Mouse (Mus musculus): ENCODE results near the gene Shroom3. TPM values are rescaled to one million over a fixed set of nuclear protein-coding genes. Genes with fewer than 3 reads are reported as not detected.

Gene Shroom3
- total and polyA plus RNA-seq, 3 experiments: not detected

- Histone ChIP-seq H3K4me3 (ENCODE audit: control insufficient read depth in 1 of 2, insufficient read depth in 1 of 2, low read depth in 2 of 2, low read length in 2 of 2) (no peak overlapping the region), H3K4me1 (ENCODE audit: control insufficient read depth in 1 of 2, insufficient read depth in 2 of 2, low read length in 2 of 2) (no peaks in the 10 kb centered on the region), H3K9me3 (replicated peaks; ENCODE audit: insufficient read depth, low read length) (no peaks in the 10 kb centered on the region), H3K9ac (ENCODE audit: control insufficient read depth, low read depth, low read length, poor library complexity, severe bottlenecking) (no peak overlapping the region), H3K79me2 (ENCODE audit: control insufficient read depth, insufficient read depth, low read length, poor library complexity) (no peaks in the 10 kb centered on the region), H3K36me3 (ENCODE audit: control insufficient read depth in 1 of 2, insufficient read depth in 2 of 2, low read length in 2 of 2) (no peaks in the 10 kb centered on the region), H3K27ac (ENCODE audit: control insufficient read depth, low read depth, low read length) (no peak overlapping the region), H3K27me3 (ENCODE audit: control insufficient read depth in 1 of 2, insufficient read depth in 2 of 2, low read length in 2 of 2) (no peaks in the 10 kb centered on the region)
- TF ChIP-seq KAT2A (conservative IDR thresholded peaks at IDR 0.05; ENCODE audit: low read depth, low read length): no peak
- TF ChIP-seq ELF1 (IDR thresholded peaks at IDR 0.05; ENCODE audit: low read depth, low read length): no peak
- no peak for TF ChIP-seq NELFE (IDR thresholded peaks at IDR 0.05; ENCODE audit: low read depth, low read length)
- DNase-seq (ENCODE audit: low read depth, low spot score): no peak
Observed at GRCm38 (mm10) chr5:92886141-92886540, 202.9 kb downstream of the Shroom3 start.

DNA sequence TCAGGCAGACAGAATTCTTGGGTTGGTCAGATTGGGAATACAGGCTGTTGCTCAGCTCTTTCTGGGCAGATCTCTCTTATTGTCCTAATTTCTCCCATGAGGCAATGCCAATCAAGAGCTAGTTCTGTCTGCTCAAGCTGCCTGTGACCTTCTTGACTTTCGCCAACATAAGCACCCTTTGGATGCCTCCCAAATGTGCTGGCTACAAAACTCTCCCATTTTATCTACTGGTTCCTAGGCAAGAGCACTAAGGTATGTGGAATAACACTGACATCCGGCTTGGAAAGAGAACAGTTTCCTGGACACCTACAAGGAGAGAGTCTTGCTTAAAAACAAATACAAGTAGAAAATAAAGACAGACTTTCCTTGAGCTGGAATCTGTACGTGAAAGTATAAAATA lies 204.3 kb downstream of the Shroom3 start:
- no peak overlapping the region for H3K4me3 ChIP-seq (ENCODE audit: control insufficient read depth in 1 of 2, insufficient read depth in 1 of 2, low read depth in 2 of 2, low read length in 2 of 2)
- TF ChIP-seq MYB (IDR thresholded peaks at IDR 0.05; ENCODE audit: low read depth, low read length) (no peak), TCF12 (IDR thresholded peaks at IDR 0.05; ENCODE audit: low read depth, low read length) (no peak), NRF1 (IDR thresholded peaks at IDR 0.05; ENCODE audit: insufficient read depth, low read depth, low read length, poor library complexity, severe bottlenecking) (no peak), MAFK (IDR thresholded peaks at IDR 0.05; ENCODE audit: borderline replicate concordance, low read depth, low read length) (no peak), ZNF384 (IDR thresholded peaks at IDR 0.05; ENCODE audit: low read depth, low read length) (no peak), ELF1 (IDR thresholded peaks at IDR 0.05; ENCODE audit: low read depth, low read length) (no peak), TAL1 (IDR thresholded peaks at IDR 0.05; ENCODE audit: low read length) (no peak), USF2 (IDR thresholded peaks at IDR 0.05; ENCODE audit: borderline replicate concordance in 1 of 2, insufficient read depth in 1 of 2, low read depth in 1 of 2, low read length in 2 of 2) (no peak), SMC3 (IDR thresholded peaks at IDR 0.05; ENCODE audit: low read depth, low read length) (no peak), MYC (IDR thresholded peaks at IDR 0.05; ENCODE audit: low read depth, low read length) (no peak), JUND (IDR thresholded peaks at IDR 0.05; ENCODE audit: low read depth, low read length) (no peak), SIN3A (IDR thresholded peaks at IDR 0.05; ENCODE audit: low read length) (no peak), ZKSCAN1 (IDR thresholded peaks at IDR 0.05; ENCODE audit: low read depth, low read length) (no peak), HCFC1 (IDR thresholded peaks at IDR 0.05; ENCODE audit: low read depth, low read length) (no peak), GABPA (IDR thresholded peaks at IDR 0.05; ENCODE audit: low read depth, low read length) (no peak), CTCF (IDR thresholded peaks at IDR 0.05 in 2 of 3, conservative IDR thresholded peaks at IDR 0.05 in 1 of 3; ENCODE audit: control insufficient read depth in 1 of 3, insufficient read depth in 1 of 3, low read depth in 2 of 3, low read length in 3 of 3, poor library complexity in 1 of 3, severe bottlenecking in 1 of 3) (no peak)
- DNase-seq (ENCODE audit: low read depth, low spot score): no peak
- no peaks in the 10 kb centered on the region for H3K79me2 ChIP-seq (ENCODE audit: control insufficient read depth, insufficient read depth, low read length, poor library complexity)
- no peaks in the 10 kb centered on the region for H3K27me3 ChIP-seq (ENCODE audit: control insufficient read depth in 1 of 2, insufficient read depth in 2 of 2, low read length in 2 of 2)
- H3K4me1 ChIP-seq (ENCODE audit: control insufficient read depth in 1 of 2, insufficient read depth in 2 of 2, low read length in 2 of 2): no peaks in the 10 kb centered on the region
- no peak overlapping the region for H3K9ac ChIP-seq (ENCODE audit: control insufficient read depth, low read depth, low read length, poor library complexity, severe bottlenecking)
- H3K27ac ChIP-seq (ENCODE audit: control insufficient read depth, low read depth, low read length): no peak overlapping the region
- H3K9me3 ChIP-seq (replicated peaks; ENCODE audit: insufficient read depth, low read length): no peaks in the 10 kb centered on the region
- no peaks in the 10 kb centered on the region for H3K36me3 ChIP-seq (ENCODE audit: control insufficient read depth in 1 of 2, insufficient read depth in 2 of 2, low read length in 2 of 2)
